Mouse (Mus musculus): Measurements from ENCODE around the gene Gm29797.

DNA sequence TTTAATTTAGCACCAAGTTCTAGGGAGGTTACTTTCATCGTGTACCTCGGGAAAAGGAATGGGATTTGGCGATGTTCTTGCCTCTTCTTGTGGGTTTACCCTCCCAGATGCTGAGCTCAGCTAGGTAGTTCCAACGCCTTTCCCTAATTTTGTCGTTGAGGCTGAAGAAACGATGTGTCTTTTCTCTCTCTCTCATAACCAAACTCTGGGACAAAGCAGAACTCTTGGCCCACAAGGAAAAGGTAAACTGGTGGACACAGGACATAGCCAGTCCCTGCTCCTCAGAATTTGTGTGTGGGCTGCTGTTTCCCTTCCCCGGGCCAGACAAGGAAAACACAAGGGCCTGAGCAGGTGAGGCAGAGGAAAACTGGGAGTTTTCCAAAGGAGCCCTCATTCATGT lies 15.2 kb downstream of the Gm29797 start:
- TF ChIP-seq CTCF (IDR thresholded peaks at IDR 0.05) (no peak), EP300 (IDR thresholded peaks at IDR 0.05) (no peak)

All from lung, postnatal 0 days (tissue).